Mouse (Mus musculus) c-Kit-positive CD71-negative TER-119-negative erythroid progenitor cells, embryonic 14.5 days (primary cell): Measurements from ENCODE around the gene Ccl6.
"Not testable (repeated sequence)": the region's sequence is repeated elsewhere in the genome, so short reads cannot be mapped to it uniquely, and the experiment has no call there.

ENCODE experiments used
- DNase-seq: peaks from one replicate; pipeline ENCODE4 v3.0.0-alpha.2; 2013; ENCODE audit warnings: low read depth

Gene Ccl6

DNA sequence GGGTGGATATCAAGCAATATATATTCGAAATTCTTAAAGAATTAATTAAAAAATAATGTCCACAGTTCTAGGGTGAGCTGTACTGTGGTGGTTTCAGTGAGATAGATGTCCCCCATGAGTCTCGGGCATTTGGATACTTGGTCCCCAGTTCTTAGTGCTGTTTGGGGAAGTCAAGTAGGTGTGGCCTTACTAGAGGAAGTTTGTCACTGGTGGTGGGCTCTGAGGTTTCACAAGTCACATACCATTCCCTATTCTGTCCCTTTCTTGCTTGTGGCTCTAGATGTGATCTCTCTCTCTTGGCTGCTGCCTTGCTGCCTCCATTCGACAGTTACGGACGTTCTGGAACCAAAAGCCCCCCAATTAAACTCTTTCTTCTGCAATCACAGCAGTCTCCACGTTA, 32.5 kb downstream of the Ccl6 start:
- DNase-seq = no peak

DNA sequence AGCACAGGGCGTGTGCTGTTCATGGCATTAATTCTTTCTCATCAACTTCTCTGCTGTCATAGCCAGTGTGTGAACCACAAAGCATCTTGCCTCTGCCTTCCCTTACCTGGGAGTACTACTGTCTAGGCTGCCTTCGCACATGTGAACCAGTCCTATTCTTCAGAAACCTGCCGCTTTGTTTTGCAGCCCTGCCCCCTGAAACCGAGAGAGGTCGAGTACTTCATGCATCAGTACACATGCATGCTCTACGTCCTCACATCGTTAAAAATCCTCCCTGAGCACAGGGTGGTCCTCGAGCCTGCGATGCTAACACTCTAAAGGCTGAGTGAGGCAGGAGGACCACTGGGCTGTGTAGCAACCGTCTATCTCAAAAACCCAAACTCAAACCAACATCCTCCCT, 35.8 kb downstream of the Ccl6 start:
- no peak for DNase-seq

DNA sequence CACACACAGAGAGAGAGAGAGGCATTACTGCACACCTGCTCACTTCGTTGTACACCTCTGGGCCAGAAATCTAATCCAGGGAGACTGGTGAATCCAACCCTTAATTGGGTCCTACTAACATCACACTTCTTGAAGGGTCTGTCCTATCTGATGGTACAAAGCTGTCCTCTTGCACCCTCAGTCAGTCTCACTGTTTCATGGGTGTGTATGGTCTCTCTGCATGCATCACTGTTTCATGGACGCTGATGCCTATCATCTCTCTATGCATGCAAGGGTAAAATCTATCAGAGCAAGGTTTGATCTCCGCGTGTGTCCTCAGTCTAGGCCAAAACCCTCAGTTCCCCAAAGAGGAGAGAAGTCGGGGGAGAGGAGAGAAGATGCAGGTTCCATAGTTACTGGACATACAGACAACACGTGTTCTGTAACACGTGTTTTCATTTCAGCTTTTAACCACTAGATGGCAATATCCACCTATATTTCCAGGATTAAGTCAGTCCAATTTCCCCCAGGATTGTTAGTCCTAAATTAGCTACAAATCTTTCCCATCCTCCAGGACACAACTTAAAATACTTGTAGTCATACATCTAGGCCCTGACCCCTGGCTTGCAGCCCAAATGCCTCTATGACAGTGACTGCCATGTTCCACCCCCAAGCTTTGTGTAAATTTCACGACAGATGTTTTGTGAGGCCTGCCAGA, 36.7 kb downstream of the Ccl6 start:
- DNase-seq = no peak

DNA sequence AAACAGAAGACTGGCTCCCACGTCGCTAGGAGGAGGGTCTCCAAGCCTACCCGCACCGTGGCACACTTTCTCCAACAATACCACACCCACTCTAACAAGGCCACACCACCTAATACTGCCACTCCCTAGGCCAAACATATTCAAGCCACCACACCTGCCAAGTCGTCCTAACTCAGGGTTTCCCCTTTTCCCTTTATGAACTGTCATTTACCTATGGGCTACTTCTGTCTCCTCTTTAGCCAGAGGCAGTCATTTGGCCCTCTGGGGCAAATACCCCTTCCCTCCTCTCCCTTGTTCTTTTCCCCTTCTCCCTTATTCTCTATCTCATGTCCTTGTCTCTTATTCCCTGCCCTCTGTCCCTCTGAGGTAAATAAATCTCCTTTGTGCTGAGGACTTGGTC, 41.2 kb downstream of the Ccl6 start:
- no peak for DNase-seq

DNA sequence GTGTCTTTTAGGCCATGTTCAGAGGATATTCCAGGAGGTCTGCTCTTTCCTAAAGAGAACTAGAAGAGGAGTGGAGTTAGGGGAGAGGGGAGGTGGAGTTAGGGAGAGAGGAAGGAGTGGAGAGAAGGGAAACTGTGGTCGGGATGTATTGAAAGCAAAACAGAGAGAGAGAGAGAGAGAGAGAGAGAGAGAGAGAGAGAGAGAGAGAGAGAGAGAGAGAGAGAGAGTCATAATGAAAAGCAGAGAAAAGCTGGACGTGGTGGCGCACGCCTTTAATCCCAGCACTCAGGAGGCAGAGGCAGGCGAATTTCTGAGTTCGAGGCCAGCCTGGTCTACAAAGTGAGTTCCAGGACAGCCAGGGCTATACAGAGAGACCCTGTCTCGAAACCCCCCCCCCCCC, 41.9 kb downstream of the Ccl6 start:
- not testable (repeated sequence) for DNase-seq

DNA sequence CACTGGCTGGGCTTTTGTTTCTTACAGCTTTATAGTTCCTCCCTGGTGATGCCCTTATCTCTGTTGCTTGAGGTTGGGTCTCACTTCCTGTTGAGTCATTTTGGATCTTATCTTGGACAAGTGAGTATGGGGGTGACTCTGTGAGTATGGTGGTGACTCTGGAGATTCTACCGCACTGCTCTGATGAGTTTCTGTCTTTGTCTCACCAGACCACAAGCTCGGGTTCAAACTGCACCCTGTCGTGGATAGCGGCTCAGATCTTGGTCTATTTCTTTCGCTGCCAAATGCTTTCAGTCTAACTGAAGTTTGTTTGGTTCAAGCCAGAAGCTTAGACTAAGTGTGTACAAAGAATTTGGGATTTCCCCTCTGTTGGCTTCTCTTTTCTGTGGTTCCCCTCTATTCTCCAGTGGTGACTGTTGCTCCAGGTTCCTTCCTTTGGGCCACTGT, 42.7 kb downstream of the Ccl6 start:
- DNase-seq = peak; percentile 45

DNA sequence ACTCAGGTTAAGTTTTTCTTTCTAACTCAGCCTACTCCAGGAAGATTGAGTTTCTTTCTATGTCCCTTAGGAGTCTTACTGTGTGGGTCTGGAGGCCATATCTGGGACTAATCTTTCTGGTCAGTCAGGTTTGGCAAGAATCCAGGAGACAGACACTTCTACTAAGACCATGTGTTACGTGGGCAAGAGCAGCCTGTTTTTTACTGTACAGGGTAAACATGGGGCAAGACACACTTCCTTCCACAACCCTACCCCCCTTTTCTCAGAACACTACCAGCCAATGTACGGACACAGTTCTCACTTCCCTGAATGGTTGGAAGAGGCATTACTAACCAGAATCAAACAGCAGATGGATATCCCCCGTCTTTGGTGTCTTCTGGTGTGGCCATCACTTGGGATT, 48.7 kb downstream of the Ccl6 start:
- no peak for DNase-seq

DNA sequence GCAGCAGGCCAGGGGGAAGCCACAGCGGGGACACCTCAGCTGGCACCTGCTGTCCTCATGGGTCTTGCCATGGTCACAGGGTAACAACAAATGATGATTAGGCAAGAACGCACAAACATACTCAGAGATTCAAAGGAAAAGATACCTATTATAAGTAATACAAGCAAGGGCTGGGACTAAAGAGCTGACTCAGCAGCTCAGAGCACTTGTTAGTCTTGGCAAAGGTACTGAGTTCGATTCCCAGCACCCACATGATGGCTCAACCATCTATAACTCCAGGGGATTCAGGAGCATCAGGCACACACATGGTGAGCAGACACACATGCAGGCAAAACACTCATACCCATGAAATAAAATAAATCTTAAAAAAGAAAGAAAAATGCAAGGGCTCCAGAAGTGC, 51.5 kb downstream of the Ccl6 start:
- no peak for DNase-seq

DNA sequence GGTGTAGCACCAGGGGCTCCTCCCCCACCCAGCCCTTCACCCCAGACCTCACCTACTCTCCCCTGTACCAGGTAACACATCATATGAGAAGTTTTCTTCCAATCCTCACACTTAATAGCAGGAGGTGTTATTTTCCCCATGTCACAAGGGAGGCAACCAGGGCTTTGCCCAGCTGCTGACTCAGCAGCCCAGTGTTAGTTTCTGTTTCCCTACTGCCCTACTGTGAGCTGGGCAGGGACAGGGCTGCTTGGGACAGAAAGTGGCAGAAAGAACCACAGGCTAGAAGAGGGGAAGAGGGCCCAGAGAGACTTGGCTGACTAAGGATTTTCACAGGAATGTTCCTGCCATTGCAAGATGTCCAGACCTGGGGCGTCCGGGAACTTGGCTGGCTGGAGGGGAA, 52.0 kb downstream of the Ccl6 start:
- no peak for DNase-seq

DNA sequence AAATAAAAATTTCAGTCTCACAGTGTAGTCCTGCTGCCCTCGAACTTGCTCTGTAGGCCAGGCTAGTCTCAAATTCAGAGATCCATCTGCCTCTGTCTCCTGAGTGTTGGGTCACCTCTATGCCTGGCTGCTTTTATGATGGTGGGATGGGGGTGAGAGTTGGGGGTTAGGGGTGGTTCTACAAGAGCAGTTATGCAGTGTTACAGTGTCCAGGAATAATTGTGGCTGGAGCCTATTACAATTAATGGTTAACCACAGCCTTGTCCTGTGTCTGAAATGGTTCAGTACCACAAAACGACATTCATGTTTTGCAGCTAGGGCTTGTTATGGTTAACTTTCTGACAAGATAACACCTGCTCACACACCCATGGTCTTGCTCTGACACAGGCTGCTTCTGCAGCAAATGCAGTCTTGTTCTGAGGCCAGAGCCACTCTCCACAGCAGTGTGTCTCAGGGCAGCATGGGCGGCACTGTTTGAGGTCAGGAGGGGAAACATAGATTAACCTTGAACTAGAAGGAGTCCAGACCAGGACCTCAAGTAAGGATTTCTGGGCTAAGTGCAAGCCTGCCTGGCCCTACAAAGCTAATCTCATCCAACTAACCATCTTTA, 54.1 kb downstream of the Ccl6 start:
- DNase-seq = no peak
